Mouse (Mus musculus): Measurements from ENCODE around the gene Dera. TPM values are rescaled to one million over a fixed set of nuclear protein-coding genes. Genes with fewer than 3 reads are reported as not detected.

Gene Dera
- polyA plus RNA-seq, 1 experiment = 17.5 TPM

DNA sequence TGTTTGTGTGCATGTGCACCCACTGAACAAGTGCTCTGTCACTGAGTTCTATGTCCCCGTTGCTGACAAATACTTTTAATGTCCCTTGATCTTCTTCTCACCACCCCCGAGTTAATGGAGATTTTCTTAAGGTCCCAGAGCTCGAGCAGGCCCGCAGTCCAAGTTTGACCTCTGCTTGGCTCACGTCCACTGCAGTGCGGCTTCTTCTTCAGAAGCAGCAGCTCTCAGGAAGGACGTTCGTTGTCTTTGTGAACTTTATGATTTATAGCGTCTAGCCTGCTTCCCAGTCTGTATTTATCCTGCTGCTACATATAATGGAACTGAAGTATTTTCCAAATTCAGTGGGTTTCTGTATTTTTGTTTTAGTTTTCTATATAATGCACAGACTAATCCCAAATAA, 44.9 kb downstream of the Dera start:
- H3K36me3 ChIP-seq (ENCODE audit: control insufficient read depth, insufficient read depth) = no peaks in the 10 kb centered on the region
- H3K4me3 ChIP-seq = no peak overlapping the region
- TF ChIP-seq POLR2AphosphoS2 (IDR thresholded peaks at IDR 0.05; ENCODE audit: insufficient read length, low read depth) (no peak), TCF12 (IDR thresholded peaks at IDR 0.05; ENCODE audit: insufficient read depth, poor library complexity, severe bottlenecking) (no peak), TCF3 (IDR thresholded peaks at IDR 0.05; ENCODE audit: insufficient read length, low read depth) (no peak), USF1 (IDR thresholded peaks at IDR 0.05; ENCODE audit: low read depth) (no peak), MYOG (IDR thresholded peaks at IDR 0.05; ENCODE audit: control insufficient read depth in 1 of 3, insufficient read depth in 1 of 3, insufficient read length in 2 of 3, low read depth in 2 of 3) (no peak), MAX (IDR thresholded peaks at IDR 0.05; ENCODE audit: low read depth) (no peak), POLR2A (IDR thresholded peaks at IDR 0.05; ENCODE audit: insufficient read length, low read depth) (no peak), CEBPB (IDR thresholded peaks at IDR 0.05; ENCODE audit: insufficient read depth, poor library complexity, severe bottlenecking) (no peak), SRF (IDR thresholded peaks at IDR 0.05; ENCODE audit: control insufficient read depth, insufficient read length, low read depth) (no peak), MYOD1 (IDR thresholded peaks at IDR 0.05; ENCODE audit: control insufficient read depth in 1 of 3, insufficient read length in 2 of 3, low read depth in 2 of 3) (no peak), E2F4 (IDR thresholded peaks at IDR 0.05; ENCODE audit: insufficient read depth) (no peak), REST (IDR thresholded peaks at IDR 0.05; ENCODE audit: insufficient read depth, insufficient read length) (no peak)
- H3ac ChIP-seq (ENCODE audit: control insufficient read depth, insufficient read length) = no peak overlapping the region
- no peaks in the 10 kb centered on the region for H3K27me3 ChIP-seq (ENCODE audit: control insufficient read depth, insufficient read depth, insufficient read length)
- H3K4me2 ChIP-seq (ENCODE audit: low read depth) = no peak overlapping the region
- no peaks in the 10 kb centered on the region for H3K79me2 ChIP-seq (ENCODE audit: control insufficient read depth, insufficient read depth)

DNA sequence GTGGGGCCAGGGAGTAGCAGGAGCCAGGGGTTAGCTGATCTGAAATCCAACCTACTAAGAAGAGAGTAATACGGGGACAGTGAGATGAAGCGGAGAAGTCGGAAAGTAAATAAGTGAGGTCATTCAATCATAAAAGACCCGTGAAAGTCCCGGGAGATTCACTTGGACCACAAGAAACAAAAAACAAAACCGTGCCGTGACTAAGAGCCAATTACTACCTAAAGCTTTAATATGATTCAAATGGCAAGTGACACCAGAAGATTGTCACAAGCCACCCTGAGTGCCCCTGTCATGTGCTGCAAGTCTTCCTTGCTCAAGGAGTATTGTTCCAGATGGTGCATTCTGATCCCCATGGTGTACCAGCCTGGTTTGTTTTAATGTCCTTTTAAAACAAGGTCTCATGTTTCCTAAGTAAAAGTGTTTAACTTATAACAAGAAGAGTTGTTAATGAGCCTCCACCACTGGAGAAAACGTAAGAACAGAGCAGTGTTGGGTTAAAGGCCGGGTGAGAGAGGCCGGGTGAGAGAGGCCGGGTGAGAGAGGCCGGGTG, 49.2 kb downstream of the Dera start:
- no peak overlapping the region for H3ac ChIP-seq (ENCODE audit: control insufficient read depth, insufficient read length)
- H3K4me3 ChIP-seq = no peak overlapping the region
- H3K4me2 ChIP-seq (ENCODE audit: low read depth) = no peak overlapping the region
- TF ChIP-seq MAX (IDR thresholded peaks at IDR 0.05; ENCODE audit: low read depth) (no peak), MYOD1 (IDR thresholded peaks at IDR 0.05; ENCODE audit: control insufficient read depth in 1 of 3, insufficient read length in 2 of 3, low read depth in 2 of 3) (no peak), POLR2AphosphoS2 (IDR thresholded peaks at IDR 0.05; ENCODE audit: insufficient read length, low read depth) (no peak), USF1 (IDR thresholded peaks at IDR 0.05; ENCODE audit: low read depth) (no peak), CEBPB (IDR thresholded peaks at IDR 0.05; ENCODE audit: insufficient read depth, poor library complexity, severe bottlenecking) (no peak), REST (IDR thresholded peaks at IDR 0.05; ENCODE audit: insufficient read depth, insufficient read length) (no peak), TCF3 (IDR thresholded peaks at IDR 0.05; ENCODE audit: insufficient read length, low read depth) (no peak), SRF (IDR thresholded peaks at IDR 0.05; ENCODE audit: control insufficient read depth, insufficient read length, low read depth) (no peak), POLR2A (IDR thresholded peaks at IDR 0.05; ENCODE audit: insufficient read length, low read depth) (no peak), TCF12 (IDR thresholded peaks at IDR 0.05; ENCODE audit: insufficient read depth, poor library complexity, severe bottlenecking) (no peak), E2F4 (IDR thresholded peaks at IDR 0.05; ENCODE audit: insufficient read depth) (no peak), MYOG (IDR thresholded peaks at IDR 0.05; ENCODE audit: control insufficient read depth in 1 of 3, insufficient read depth in 1 of 3, insufficient read length in 2 of 3, low read depth in 2 of 3) (no peak)
- H3K79me2 ChIP-seq (ENCODE audit: control insufficient read depth, insufficient read depth) = no peaks in the 10 kb centered on the region
- H3K27me3 ChIP-seq (ENCODE audit: control insufficient read depth, insufficient read depth, insufficient read length) = no peaks in the 10 kb centered on the region
- no peaks in the 10 kb centered on the region for H3K36me3 ChIP-seq (ENCODE audit: control insufficient read depth, insufficient read depth)

- Histone ChIP-seq H3K36me3 (ENCODE audit: control insufficient read depth, insufficient read depth) (no peaks in the 10 kb centered on the region), H3K4me2 (ENCODE audit: low read depth) (no peak overlapping the region), H3K79me2 (ENCODE audit: control insufficient read depth, insufficient read depth) (no peaks in the 10 kb centered on the region), H3K27me3 (ENCODE audit: control insufficient read depth, insufficient read depth, insufficient read length) (no peaks in the 10 kb centered on the region), H3K4me3 (no peak overlapping the region), H3ac (ENCODE audit: control insufficient read depth, insufficient read length) (no peak overlapping the region)
- TF ChIP-seq REST (IDR thresholded peaks at IDR 0.05; ENCODE audit: insufficient read depth, insufficient read length) (no peak), MYOD1 (IDR thresholded peaks at IDR 0.05; ENCODE audit: control insufficient read depth in 1 of 3, insufficient read length in 2 of 3, low read depth in 2 of 3) (no peak), CEBPB (IDR thresholded peaks at IDR 0.05; ENCODE audit: insufficient read depth, poor library complexity, severe bottlenecking) (no peak), SRF (IDR thresholded peaks at IDR 0.05; ENCODE audit: control insufficient read depth, insufficient read length, low read depth) (no peak), MYOG (IDR thresholded peaks at IDR 0.05; ENCODE audit: control insufficient read depth in 1 of 3, insufficient read depth in 1 of 3, insufficient read length in 2 of 3, low read depth in 2 of 3) (no peak), POLR2A (IDR thresholded peaks at IDR 0.05; ENCODE audit: insufficient read length, low read depth) (no peak), TCF12 (IDR thresholded peaks at IDR 0.05; ENCODE audit: insufficient read depth, poor library complexity, severe bottlenecking) (no peak), TCF3 (IDR thresholded peaks at IDR 0.05; ENCODE audit: insufficient read length, low read depth) (no peak), USF1 (IDR thresholded peaks at IDR 0.05; ENCODE audit: low read depth) (no peak), MAX (IDR thresholded peaks at IDR 0.05; ENCODE audit: low read depth) (no peak), POLR2AphosphoS2 (IDR thresholded peaks at IDR 0.05; ENCODE audit: insufficient read length, low read depth) (no peak), E2F4 (IDR thresholded peaks at IDR 0.05; ENCODE audit: insufficient read depth) (no peak)
Measured at GRCm38 (mm10) chr6:137804121-137804520, 49.8 kb downstream of the Dera start.

DNA sequence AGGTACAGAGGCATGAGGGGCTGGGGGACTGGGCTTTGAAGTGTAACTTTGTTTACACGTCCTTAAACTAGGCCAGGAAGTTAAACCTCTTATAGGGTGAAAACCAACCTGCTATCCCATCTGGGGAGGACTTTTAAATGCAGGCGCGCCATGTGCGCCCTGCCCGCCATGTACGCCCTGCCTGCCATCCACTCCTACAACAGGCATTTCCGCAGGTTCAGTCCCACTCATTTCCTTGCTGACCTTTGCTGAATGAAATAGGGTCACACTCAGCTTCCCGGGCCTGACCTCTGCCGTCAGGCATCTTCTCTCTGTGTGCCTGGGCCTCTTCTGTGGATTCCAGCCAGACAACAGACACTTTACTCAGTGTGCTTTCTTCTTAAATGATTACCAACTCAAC, 50.3 kb downstream of the Dera start:
- H3ac ChIP-seq (ENCODE audit: control insufficient read depth, insufficient read length) = no peak overlapping the region
- H3K36me3 ChIP-seq (ENCODE audit: control insufficient read depth, insufficient read depth) = no peaks in the 10 kb centered on the region
- H3K4me2 ChIP-seq (ENCODE audit: low read depth) = no peak overlapping the region
- TF ChIP-seq TCF12 (IDR thresholded peaks at IDR 0.05; ENCODE audit: insufficient read depth, poor library complexity, severe bottlenecking) (no peak), CEBPB (IDR thresholded peaks at IDR 0.05; ENCODE audit: insufficient read depth, poor library complexity, severe bottlenecking) (no peak), MYOG (IDR thresholded peaks at IDR 0.05; ENCODE audit: control insufficient read depth in 1 of 3, insufficient read depth in 1 of 3, insufficient read length in 2 of 3, low read depth in 2 of 3) (no peak), MYOD1 (IDR thresholded peaks at IDR 0.05; ENCODE audit: control insufficient read depth in 1 of 3, insufficient read length in 2 of 3, low read depth in 2 of 3) (no peak), POLR2A (IDR thresholded peaks at IDR 0.05; ENCODE audit: insufficient read length, low read depth) (no peak), TCF3 (IDR thresholded peaks at IDR 0.05; ENCODE audit: insufficient read length, low read depth) (no peak), SRF (IDR thresholded peaks at IDR 0.05; ENCODE audit: control insufficient read depth, insufficient read length, low read depth) (no peak), MAX (IDR thresholded peaks at IDR 0.05; ENCODE audit: low read depth) (no peak), POLR2AphosphoS2 (IDR thresholded peaks at IDR 0.05; ENCODE audit: insufficient read length, low read depth) (no peak), USF1 (IDR thresholded peaks at IDR 0.05; ENCODE audit: low read depth) (no peak), REST (IDR thresholded peaks at IDR 0.05; ENCODE audit: insufficient read depth, insufficient read length) (no peak), E2F4 (IDR thresholded peaks at IDR 0.05; ENCODE audit: insufficient read depth) (no peak)
- H3K79me2 ChIP-seq (ENCODE audit: control insufficient read depth, insufficient read depth) = no peaks in the 10 kb centered on the region
- H3K4me3 ChIP-seq = no peak overlapping the region
- H3K27me3 ChIP-seq (ENCODE audit: control insufficient read depth, insufficient read depth, insufficient read length) = no peaks in the 10 kb centered on the region
